Mouse (Mus musculus) midbrain, embryonic 11.5 days (tissue): ENCODE measurements around the gene Tssk6. TPM values are rescaled to one million over a fixed set of nuclear protein-coding genes. Genes with fewer than 3 reads are reported as not detected.

Experiments used
- ATAC-seq: fragments of 200-750 bp; cut with Nextera tagmentation; 2 replicates; pipeline ENCODE4 v1.8.0; 2017; ENCODE audit warnings: moderate TSS enrichment, moderate library complexity; ENCODE audit not compliant: low FRiP score
- DNase-seq: peaks from one replicate; pipeline ENCODE4 v3.0.0; 2015; ENCODE audit warnings: low spot score; ENCODE audit errors: missing footprints
- H3K27ac ChIP-seq: fragments of 300-500 bp; sonication (generic); 2 replicates; pipeline ENCODE4 v1.5.1; 2014; ENCODE audit warnings: low read depth, low read length
- H3K27me3 ChIP-seq: fragments of 300-500 bp; sonication (generic); 2 replicates; pipeline ENCODE4 v1.6.1; 2014; ENCODE audit warnings: mild to moderate bottlenecking, low read length, moderate library complexity, mixed read lengths; ENCODE audit not compliant: control insufficient read depth, insufficient read depth
- H3K36me3 ChIP-seq: fragments of 300-500 bp; sonication (generic); 2 replicates; pipeline ENCODE4 v1.6.1; 2014; ENCODE audit warnings: mild to moderate bottlenecking, low read length, moderate library complexity, mixed read lengths; ENCODE audit not compliant: control insufficient read depth, insufficient read depth
- H3K4me1 ChIP-seq: fragments of 300-500 bp; sonication (generic); 2 replicates; pipeline ENCODE4 v1.6.1; 2014; ENCODE audit warnings: low read length; ENCODE audit not compliant: control insufficient read depth, insufficient read depth
- H3K4me2 ChIP-seq: fragments of 300-500 bp; sonication (generic); 2 replicates; pipeline ENCODE4 v1.6.1; 2014; ENCODE audit warnings: mild to moderate bottlenecking, moderate library complexity
- H3K4me3 ChIP-seq: fragments of 300-500 bp; sonication (generic); 2 replicates; pipeline ENCODE4 v1.5.1; 2014; ENCODE audit warnings: low read depth, low read length
- H3K9ac ChIP-seq: fragments of 300-500 bp; sonication (generic); 2 replicates; pipeline ENCODE4 v1.6.1; 2014; ENCODE audit warnings: low read length
- H3K9me3 ChIP-seq: fragments of 300-500 bp; sonication (generic); 2 replicates; pipeline ENCODE4 v1.6.1; 2016; ENCODE audit warnings: low read length; ENCODE audit not compliant: control insufficient read depth
- WGBS: fragments of 180-500 bp; shearing (Covaris S2); extraction: QIAGEN DNeasy Blood & Tissue Kit; methylation state at CpG from one replicate; pipeline ENCODE4 v1.1.7; 2014; 5-methylcytosine and 5-hydroxymethylcytosine counted together
- polyA plus RNA-seq: library from polyadenylated mRNA; unstranded; fragments of >200 nt; fragmentation: Nextera tagmentation; extraction: Ambion mirVana; gene quantifications from 2 replicates; pipeline ENCODE4 v1.2.1, GENCODE M21; 2014

Tssk6 gene
- polyA plus RNA-seq, 1 experiment from 2014 or later: 3.4 TPM

GRCm38 (mm10) chr8:69881261-69881865 lies 20.6 kb upstream of the Tssk6 start:
- no peaks in the 10 kb centered on the region for H3K36me3 ChIP-seq
- no peak overlapping the region for H3K27ac ChIP-seq
- 16% methylated on average over 79 of the region's 79 CpGs for WGBS
- peak overlapping the region; percentile 43 for H3K4me2 ChIP-seq
- no peaks in the 10 kb centered on the region for H3K9me3 ChIP-seq
- H3K4me1 ChIP-seq: peaks cover 10% of the 10 kb centered on the region
- DNase-seq: peak; percentile 85
- ATAC-seq: 0 out of 2 replicates have a peak, but pooled peaks have one; percentile 0
- peaks cover 82% of the 10 kb centered on the region for H3K27me3 ChIP-seq
- no peak overlapping the region for H3K9ac ChIP-seq
- H3K4me3 ChIP-seq: peak overlapping the region; percentile 32

GRCm38 (mm10) chr8:69882021-69882756 lies 19.8 kb upstream of the Tssk6 start:
- no peak overlapping the region; the same call in 1 of the 2 replicates for H3K9ac ChIP-seq
- peak; percentile 95 for DNase-seq
- H3K36me3 ChIP-seq: no peaks in the 10 kb centered on the region
- peak; percentile 53 for ATAC-seq
- H3K4me1 ChIP-seq: peaks cover 11% of the 10 kb centered on the region
- no peak overlapping the region for H3K27ac ChIP-seq
- peaks cover 90% of the 10 kb centered on the region for H3K27me3 ChIP-seq
- H3K4me3 ChIP-seq: peak overlapping the region; percentile 32
- 6% methylated on average over 103 of the region's 103 CpGs for WGBS
- H3K9me3 ChIP-seq: no peaks in the 10 kb centered on the region
- peak overlapping the region; percentile 43 for H3K4me2 ChIP-seq

- 10% methylated on average over 52 of the region's 52 CpGs for WGBS
- H3K4me2 ChIP-seq: no peak overlapping the region
- peaks cover 96% of the 10 kb centered on the region for H3K27me3 ChIP-seq
- H3K4me1 ChIP-seq: peaks cover 19% of the 10 kb centered on the region
- DNase-seq (peak; percentile 90), ATAC-seq (no peak)
- no peaks in the 10 kb centered on the region for H3K9me3 ChIP-seq
- no peak overlapping the region for H3K27ac ChIP-seq
- no peak overlapping the region for H3K9ac ChIP-seq
- H3K4me3 ChIP-seq: no peak overlapping the region
- H3K36me3 ChIP-seq: no peaks in the 10 kb centered on the region
Measured at GRCm38 (mm10) chr8:69882833-69883600, 19.0 kb upstream of the Tssk6 start.

DNA sequence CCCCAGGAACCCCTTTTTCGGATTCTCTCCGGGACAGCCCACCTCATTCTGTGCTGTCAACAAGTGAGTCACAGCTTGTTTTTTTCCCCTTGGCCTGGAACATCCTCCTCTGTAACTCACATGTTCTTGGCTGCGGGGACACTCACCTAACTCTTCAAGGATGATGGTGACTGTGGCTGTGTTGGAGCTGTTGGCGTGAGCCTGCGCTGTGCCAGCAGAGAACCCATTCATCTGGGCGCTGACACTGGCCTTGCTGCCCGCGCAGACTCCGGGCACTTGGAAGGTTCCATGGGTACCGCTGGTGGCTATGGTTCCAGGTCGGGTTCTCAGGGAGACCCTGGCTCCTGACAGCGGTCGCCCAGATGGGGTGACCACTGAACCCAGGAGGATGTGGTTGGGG lies 17.8 kb upstream of the Tssk6 start:
- no peak for ATAC-seq
- Histone ChIP-seq H3K4me2 (no peak overlapping the region), H3K27ac (no peak overlapping the region), H3K4me3 (no peak overlapping the region), H3K9me3 (no peaks in the 10 kb centered on the region), H3K36me3 (no peaks in the 10 kb centered on the region), H3K4me1 (peaks cover 21% of the 10 kb centered on the region), H3K9ac (no peak overlapping the region), H3K27me3 (peaks cover 100% of the 10 kb centered on the region)
- 51% methylated on average over 13 of the region's 13 CpGs for WGBS
- peak; percentile 82 for DNase-seq

DNA sequence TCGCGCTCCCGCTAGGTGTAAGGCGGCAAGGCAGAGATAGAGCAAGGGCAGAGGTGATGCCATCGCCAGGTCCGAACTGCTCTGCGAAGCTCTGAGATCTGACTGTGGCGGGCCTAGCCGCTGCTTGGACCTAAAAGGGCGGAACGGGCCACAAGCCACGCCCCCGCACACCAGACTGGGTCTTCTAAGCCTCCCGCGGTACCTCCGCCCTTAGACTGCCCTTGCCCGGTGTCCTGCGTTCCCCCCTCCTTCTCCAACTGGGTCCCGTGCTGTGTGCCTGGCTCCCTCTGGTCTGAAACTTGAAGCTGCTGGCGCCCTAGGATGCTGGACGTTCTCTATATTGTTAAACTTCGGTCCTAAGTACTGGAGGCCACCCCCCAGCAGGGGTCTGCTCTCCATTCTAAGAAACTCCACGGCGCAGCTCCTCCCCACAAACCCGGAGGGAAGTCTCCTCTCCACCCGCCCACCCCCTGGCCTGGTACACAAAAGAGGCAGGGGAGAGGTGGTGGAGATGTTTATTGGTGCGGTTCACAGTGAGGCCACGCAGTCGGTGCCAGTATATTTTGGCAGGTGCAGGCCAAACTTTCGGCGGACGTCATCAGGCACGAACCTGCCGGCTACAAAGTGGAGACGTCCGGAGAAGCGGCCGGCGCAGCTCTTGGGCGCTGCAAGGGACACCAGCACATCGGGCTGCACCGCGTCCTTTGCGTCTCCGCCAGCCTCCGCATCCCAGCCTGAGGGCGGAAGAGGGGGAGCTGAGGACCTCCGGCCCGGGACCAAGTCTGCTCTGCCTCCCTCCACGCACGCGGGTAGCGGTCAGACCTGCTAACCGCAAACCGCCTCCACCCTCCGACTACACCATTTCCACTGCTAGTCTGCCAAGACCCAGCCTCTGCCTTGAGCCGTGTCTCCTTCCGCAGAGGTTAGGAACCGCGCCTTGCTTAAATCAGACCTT lies 14.4 kb upstream of the Tssk6 start, which contains the start of gene Cilp2:
TSS of gene Cilp2 (minus strand) at position 399 of the 955 bp plus-strand sequence.
- H3K4me3 ChIP-seq: peak within 1 kb of the TSS; percentile 14
- 1% methylated on average over 59 of the region's 60 CpGs for WGBS
- H3K9me3 ChIP-seq: no peaks in the 10 kb centered on the region
- peaks cover 20% of the 10 kb centered on the region for H3K4me1 ChIP-seq
- H3K27ac ChIP-seq: no peak within 1 kb of the TSS
- H3K27me3 ChIP-seq: peaks cover 82% of the 10 kb centered on the region
- no peak within 1 kb of the TSS for H3K9ac ChIP-seq
- peak within 1 kb of the TSS; percentile 19 for H3K4me2 ChIP-seq
- no peaks in the 10 kb centered on the region for H3K36me3 ChIP-seq
- DNase-seq: peak; percentile 94
- no peak for ATAC-seq

DNA sequence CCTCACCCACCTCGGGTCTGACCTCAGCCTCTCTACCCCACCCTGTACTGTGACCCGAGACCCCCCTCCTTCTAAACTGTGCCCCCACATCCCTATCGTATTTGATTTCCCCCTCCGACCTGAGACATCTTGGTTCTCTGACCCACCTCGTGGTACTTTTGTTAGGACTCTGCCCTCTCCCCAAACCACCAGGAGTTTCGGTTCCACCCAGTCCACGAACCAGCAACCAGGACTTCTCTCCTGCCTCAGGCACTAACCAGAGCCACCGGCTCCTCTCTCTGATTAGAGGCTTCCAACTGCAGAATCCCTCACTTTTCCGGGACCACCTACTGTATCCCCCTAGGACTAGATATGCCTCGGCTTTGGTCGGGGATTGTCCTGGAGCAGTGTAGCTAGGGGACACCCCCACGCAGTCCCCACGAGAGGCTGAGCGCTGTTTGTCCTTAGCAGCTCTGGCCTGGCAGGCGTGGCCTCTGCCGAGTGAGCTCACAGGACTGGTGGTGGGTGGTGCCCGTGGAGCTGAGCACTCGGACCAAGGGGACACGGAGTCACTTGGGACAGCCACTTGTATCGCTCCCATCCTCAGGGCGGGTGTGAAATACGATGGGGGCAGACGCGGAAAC lies 13.6 kb upstream of the Tssk6 start:
- Histone ChIP-seq H3K4me3 (peak overlapping the region; percentile 14), H3K27me3 (peaks cover 74% of the 10 kb centered on the region), H3K27ac (no peak overlapping the region), H3K9ac (no peak overlapping the region), H3K9me3 (no peaks in the 10 kb centered on the region), H3K4me1 (peaks cover 20% of the 10 kb centered on the region), H3K36me3 (no peaks in the 10 kb centered on the region), H3K4me2 (no peak overlapping the region)
- DNase-seq: peak; percentile 93
- ATAC-seq: no peak
- 9% methylated on average over 24 of the region's 24 CpGs for WGBS

GRCm38 (mm10) chr8:69888902-69889301 lies 13.1 kb upstream of the Tssk6 start:
- peak; percentile 87 for DNase-seq
- Histone ChIP-seq H3K27me3 (peaks cover 69% of the 10 kb centered on the region), H3K36me3 (no peaks in the 10 kb centered on the region; the same call in 1 of the 2 replicates), H3K4me3 (peak overlapping the region; percentile 1), H3K4me1 (peaks cover 25% of the 10 kb centered on the region), H3K27ac (no peak overlapping the region), H3K4me2 (no peak overlapping the region), H3K9me3 (no peaks in the 10 kb centered on the region), H3K9ac (no peak overlapping the region)
- 5% methylated on average over 32 of the region's 32 CpGs for WGBS
- ATAC-seq: peak; percentile 7; the same call in 1 of the 2 replicates

DNA sequence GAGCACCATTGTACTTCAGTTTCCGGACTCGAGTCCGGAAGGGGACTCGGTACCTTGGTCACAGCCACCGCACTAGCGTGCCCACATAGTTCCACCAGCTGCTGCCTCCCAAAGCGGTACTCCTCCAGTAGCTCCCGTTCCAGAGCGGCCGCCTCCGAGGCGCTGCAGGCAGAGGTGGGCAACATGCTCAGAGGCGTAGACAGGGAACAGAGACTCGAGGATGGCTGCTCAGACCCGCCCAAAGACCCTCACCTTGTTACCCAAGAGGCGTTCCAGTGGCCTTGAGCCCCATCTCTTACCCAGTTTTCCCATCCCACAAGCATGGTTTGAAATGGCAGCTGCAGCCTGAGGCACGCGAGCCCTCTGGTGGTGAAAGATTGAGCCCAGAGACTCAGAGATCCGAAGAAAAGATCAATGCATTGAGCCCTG lies 11.2 kb upstream of the Tssk6 start:
- Histone ChIP-seq H3K36me3 (no peaks in the 10 kb centered on the region; the same call in 1 of the 2 replicates), H3K4me2 (no peak overlapping the region), H3K9me3 (no peaks in the 10 kb centered on the region), H3K9ac (no peak overlapping the region), H3K27ac (no peak overlapping the region), H3K4me3 (no peak overlapping the region), H3K4me1 (peaks cover 34% of the 10 kb centered on the region), H3K27me3 (peaks cover 50% of the 10 kb centered on the region)
- ATAC-seq: no peak
- 37% methylated on average over 19 of the region's 19 CpGs for WGBS
- peak; percentile 93 for DNase-seq
